ENCODE assay signal across 16 mouse cellular contexts in genomic region chr10:39686811-39687210, GRCm38 (mm10). TPM values are rescaled to one million over a fixed set of nuclear protein-coding genes. Genes with fewer than 3 reads are reported as not detected.
DNase-seq lines count a peak whose midpoint lies in the region; ATAC-seq and TF ChIP-seq lines count a peak whose summit lies in the region.
"Had no signal": no experiment of that assay in that cellular context is flagged by ENCODE, and none has a peak within 500 bp of the region (broad histone marks: within the 10 kb centered on the region; RNA-seq: fewer than 3 reads in every experiment).

No protein-coding gene starts in this region.

- H3K36me3 ChIP-seq in limb, embryonic 13.5 days, result no peaks in the 10 kb centered on the region
- H3K36me3 ChIP-seq in limb, embryonic 10.5 days, result no peaks in the 10 kb centered on the region
- no peaks in the 10 kb centered on the region for H3K36me3 ChIP-seq in C2C12 (ENCODE audit: control insufficient read depth, insufficient read depth)
- no peaks in the 10 kb centered on the region for H3K36me3 ChIP-seq in midbrain, postnatal 0 days (ENCODE audit: insufficient read depth, low read length)
- H3K36me3 ChIP-seq: heart, embryonic 10.5 days; intestine, embryonic 15.5 days; limb, embryonic 12.5 days; lung, embryonic 15.5 days; midbrain, embryonic 12.5 days had no signal

- no peak for TF ChIP-seq CTCF in C2C12 (IDR thresholded peaks at IDR 0.05; ENCODE audit: control insufficient read depth, insufficient read depth, insufficient read length)
- peak; percentile 4; the same call in 1 of the 2 replicates for TF ChIP-seq CTCF in bone marrow, adult 2 months (IDR thresholded peaks at IDR 0.05; ENCODE audit: control insufficient read depth, insufficient read depth, low read length)
- TF ChIP-seq CTCF in midbrain, postnatal 0 days (IDR thresholded peaks at IDR 0.05), result no peak

- H3K79me3 ChIP-seq in C2C12 (ENCODE audit: low read depth), result no peaks in the 10 kb centered on the region

- H3K27me3 ChIP-seq in limb, embryonic 13.5 days, result no peaks in the 10 kb centered on the region
- H3K27me3 ChIP-seq in limb, embryonic 10.5 days (ENCODE audit: low read depth, poor library complexity, severe bottlenecking), result no peaks in the 10 kb centered on the region
- no peaks in the 10 kb centered on the region for H3K27me3 ChIP-seq in C2C12 (ENCODE audit: control insufficient read depth, insufficient read depth, insufficient read length)
- H3K27me3 ChIP-seq in midbrain, postnatal 0 days (ENCODE audit: insufficient read depth, low read length), result no peaks in the 10 kb centered on the region
- H3K27me3 ChIP-seq: intestine, embryonic 15.5 days; limb, embryonic 12.5 days; lung, embryonic 15.5 days; midbrain, embryonic 12.5 days had no signal

- WGBS in limb, embryonic 13.5 days, result 96% methylated on average over 4 of the region's 4 CpGs
- WGBS in limb, embryonic 10.5 days, result 95% methylated on average over 4 of the region's 4 CpGs
- WGBS in bone marrow, adult 2 months, result 45% methylated on average over 4 of the region's 4 CpGs
- 95% methylated on average over 4 of the region's 4 CpGs for WGBS in midbrain, postnatal 0 days

- peaks cover 28% of the 10 kb centered on the region for H3K4me1 ChIP-seq in limb, embryonic 13.5 days
- H3K4me1 ChIP-seq in limb, embryonic 10.5 days, result peaks cover 18% of the 10 kb centered on the region
- H3K4me1 ChIP-seq in bone marrow, adult 2 months (ENCODE audit: control insufficient read depth, insufficient read depth, low read length), result no peaks in the 10 kb centered on the region; the same call in 1 of the 2 replicates
- peaks cover 4% of the 10 kb centered on the region; the same call in 1 of the 2 replicates for H3K4me1 ChIP-seq in midbrain, postnatal 0 days (ENCODE audit: insufficient read depth, low read length)

- no peak overlapping the region for H3K27ac ChIP-seq in limb, embryonic 13.5 days
- no peak overlapping the region for H3K27ac ChIP-seq in limb, embryonic 10.5 days
- no peak overlapping the region for H3K27ac ChIP-seq in bone marrow, adult 2 months (ENCODE audit: control insufficient read depth, insufficient read depth, low read depth, low read length, poor library complexity)
- no peak overlapping the region for H3K27ac ChIP-seq in midbrain, postnatal 0 days (ENCODE audit: low read depth, low read length)
- H3K27ac ChIP-seq: heart, embryonic 10.5 days; intestine, embryonic 15.5 days; limb, embryonic 12.5 days; lung, embryonic 15.5 days; midbrain, embryonic 12.5 days had no signal

- no peak for DNase-seq in limb, embryonic 10.5 days (ENCODE audit: low spot score)
- DNase-seq in midbrain, postnatal 0 days (ENCODE audit: low spot score), result no peak
- DNase-seq in frontal cortex, postnatal 25 days (ENCODE audit: low spot score in 2 of 2), result no peak
- DNase-seq: cerebellum, adult 2 months; embryo, embryonic 11 days; heart, postnatal 36 days; retina, postnatal 1 day had no signal

- no peak overlapping the region for H3ac ChIP-seq in C2C12 (ENCODE audit: control insufficient read depth, insufficient read length, low read depth)

- ATAC-seq in limb, embryonic 13.5 days (ENCODE audit: low FRiP score, low read depth), result 0 out of 2 replicates have a peak, but pooled peaks have one; percentile 64
- ATAC-seq in neutrophil, adult 5-6 weeks (ENCODE audit: extremely low read depth, insufficient number of reproducible peaks, low FRiP score, poor library complexity, severe bottlenecking), result peak; percentile 87
- no peak for ATAC-seq in midbrain, postnatal 0 days (ENCODE audit: low FRiP score)
- ATAC-seq: intestine, embryonic 15.5 days had no signal

- TF ChIP-seq POLR2A in bone marrow, adult 2 months (IDR thresholded peaks at IDR 0.05; ENCODE audit: borderline replicate concordance, control insufficient read depth, low read depth, low read length), result no peak

- no peak overlapping the region for H3K4me3 ChIP-seq in limb, embryonic 13.5 days
- H3K4me3 ChIP-seq in limb, embryonic 10.5 days, result no peak overlapping the region
- H3K4me3 ChIP-seq in C2C12 (ENCODE audit: insufficient read depth, poor library complexity, severe bottlenecking), result no peak overlapping the region
- no peak overlapping the region for H3K4me3 ChIP-seq in bone marrow, adult 2 months (replicated peaks; ENCODE audit: control insufficient read depth, low read depth, low read length)
- H3K4me3 ChIP-seq in midbrain, postnatal 0 days (ENCODE audit: low read depth, low read length), result no peak overlapping the region
- H3K4me3 ChIP-seq: heart, embryonic 10.5 days; intestine, embryonic 15.5 days; limb, embryonic 12.5 days; lung, embryonic 15.5 days; midbrain, embryonic 12.5 days had no signal

- H3K9me3 ChIP-seq in limb, embryonic 13.5 days, result no peaks in the 10 kb centered on the region
- H3K9me3 ChIP-seq in limb, embryonic 10.5 days (replicated peaks), result no peaks in the 10 kb centered on the region
- H3K9me3 ChIP-seq in midbrain, postnatal 0 days (ENCODE audit: low read length), result no peaks in the 10 kb centered on the region
- H3K9me3 ChIP-seq: heart, embryonic 10.5 days; intestine, embryonic 15.5 days; limb, embryonic 12.5 days; lung, embryonic 15.5 days; midbrain, embryonic 12.5 days had no signal

- no peaks in the 10 kb centered on the region for H3K79me2 ChIP-seq in C2C12 (ENCODE audit: control insufficient read depth, insufficient read depth)

- H3K9ac ChIP-seq in limb, embryonic 13.5 days, result no peak overlapping the region
- H3K9ac ChIP-seq in midbrain, postnatal 0 days (replicated peaks; ENCODE audit: low read length, poor library complexity, severe bottlenecking), result no peak overlapping the region
- H3K9ac ChIP-seq: intestine, embryonic 15.5 days; limb, embryonic 12.5 days; lung, embryonic 15.5 days; midbrain, embryonic 12.5 days had no signal

- no peak overlapping the region for H3K4me2 ChIP-seq in limb, embryonic 13.5 days (replicated peaks)
- H3K4me2 ChIP-seq in midbrain, postnatal 0 days (ENCODE audit: low read depth, low read length, poor library complexity, severe bottlenecking), result no peak overlapping the region
- H3K4me2 ChIP-seq: intestine, embryonic 15.5 days; limb, embryonic 12.5 days; lung, embryonic 15.5 days; midbrain, embryonic 12.5 days had no signal

TF ChIP-seq in C2C12, 6 proteins besides CTCF, POLR2A, EP300 and RAD21:
- TF ChIP-seq MYOD1 (IDR thresholded peaks at IDR 0.05; ENCODE audit: control insufficient read depth, insufficient read length, low read depth) (peak; percentile 70), MYOG (IDR thresholded peaks at IDR 0.05; ENCODE audit: control insufficient read depth, extremely low read depth, insufficient read length) (no peak)

RNA-seq across cellular contexts. Expression of gene Rev3l, which starts 45.1 kb away (rescaled TPM):
- 14.9 and 16.5 TPM in 2 replicates for polyA plus RNA-seq in limb, embryonic 13.5 days (2015; fragmentation: Nextera tagmentation; extraction: Ambion mirVana)
- polyA plus RNA-seq in limb, embryonic 10.5 days (2016; fragmentation: Nextera tagmentation; extraction: Ambion mirVana), result 11.3 and 11.9 TPM in 2 replicates
- polyA plus RNA-seq in C2C12 (2012; fragmentation: generic; extraction: Trizol), result 1.8 TPM
- polyA plus RNA-seq in bone marrow, adult 2 months (2011; ENCODE audit: insufficient read depth, insufficient read length, low replicate concordance, missing spikeins), result 5.6 and 6.0 TPM in 2 replicates
- total RNA-seq in neutrophil, adult 5-6 weeks (2017), result 36.4 and 37.3 TPM in 2 replicates
- total RNA-seq in midbrain, postnatal 0 days (2014; rRNA removed), result 151 and 175 TPM in 2 replicates
- 30.3 and 34.9 TPM in 2 replicates for polyA plus RNA-seq in midbrain, postnatal 0 days (2015; fragmentation: Nextera tagmentation; extraction: Ambion mirVana)
